Mouse (Mus musculus): ENCODE measurements at regions not wholly inside any gene's neighbourhood (a gene's known extent, or its start where the extent isn't known, plus 50 kb on each side); places are given as distances from the start of the nearest gene placed in this dataset.

- TF ChIP-seq CTCF (IDR thresholded peaks at IDR 0.05; ENCODE audit: borderline replicate concordance, insufficient read depth, low read depth, low read length): no peak
- TF ChIP-seq POLR2A (IDR thresholded peaks at IDR 0.05; ENCODE audit: borderline replicate concordance, insufficient read depth, low read length): no peak
These were observed 363.2 kb upstream of the Trib2 start for GRCm38 (mm10) chr12:16179897-16180296.
